Mouse (Mus musculus) hindbrain, embryonic 14.5 days (tissue): Measurements from ENCODE around the gene Luc7l3. TPM values are rescaled to one million over a fixed set of nuclear protein-coding genes. Genes with fewer than 3 reads are reported as not detected.

Experiments
- ATAC-seq: fragments of 200-750 bp; cut with Nextera tagmentation; 2 replicates; pipeline ENCODE4 v1.8.0; 2017; ENCODE audit warnings: moderate number of reproducible peaks, mild to moderate bottlenecking, moderate TSS enrichment, moderate library complexity; ENCODE audit not compliant: low FRiP score
- DNase-seq: peaks from one replicate; pipeline ENCODE4 v3.0.0-alpha.2; 2015; ENCODE audit warnings: low spot score
- H3K27ac ChIP-seq: fragments of 300-500 bp; sonication (generic); 2 replicates; pipeline ENCODE4 v1.5.1; 2014; ENCODE audit warnings: mild to moderate bottlenecking, moderate library complexity
- H3K27me3 ChIP-seq: fragments of 300-500 bp; sonication (generic); 2 replicates; pipeline ENCODE4 v1.6.1; 2014; ENCODE audit warnings: mild to moderate bottlenecking, low read length, mixed read lengths; ENCODE audit not compliant: control insufficient read depth, insufficient read depth
- H3K36me3 ChIP-seq: fragments of 300-500 bp; sonication (generic); replicated peaks from 2 replicates; pipeline ENCODE4 v1.6.1; 2014; ENCODE audit not compliant: control insufficient read depth, insufficient read depth
- H3K4me1 ChIP-seq: fragments of 300-500 bp; sonication (generic); replicated peaks from 2 replicates; pipeline ENCODE4 v1.6.1; 2014; ENCODE audit warnings: antibody characterized with exemption, low read length, mixed read lengths; ENCODE audit not compliant: control insufficient read depth, insufficient read depth
- H3K4me2 ChIP-seq: fragments of 300-500 bp; sonication (generic); replicated peaks from 2 replicates; pipeline ENCODE4 v1.6.1; 2014; ENCODE audit warnings: mild to moderate bottlenecking, moderate library complexity
- H3K4me3 ChIP-seq: fragments of 300-500 bp; sonication (generic); replicated peaks from 2 replicates; pipeline ENCODE4 v1.5.1; 2014; ENCODE audit warnings: mild to moderate bottlenecking, low read length
- H3K9ac ChIP-seq: fragments of 300-500 bp; sonication (generic); 2 replicates; pipeline ENCODE4 v1.6.1; 2014
- H3K9me3 ChIP-seq: fragments of 300-500 bp; sonication (generic); 2 replicates; pipeline ENCODE4 v1.6.1; 2016; ENCODE audit warnings: low read length; ENCODE audit not compliant: control insufficient read depth
- WGBS: fragments of 180-500 bp; shearing (Covaris S2); extraction: QIAGEN DNeasy Blood & Tissue Kit; methylation state at CpG from one replicate; pipeline ENCODE4 v1.1.7; 2014; 5-methylcytosine and 5-hydroxymethylcytosine counted together
- polyA plus RNA-seq: library from polyadenylated mRNA; unstranded; fragments of >200 nt; fragmentation: Nextera tagmentation; extraction: Ambion mirVana; gene quantifications from 2 replicates; pipeline ENCODE4 v1.2.1, GENCODE M21; 2014

The Luc7l3 gene
- polyA plus RNA-seq, 1 experiment from 2014 or later: 105 TPM

DNA sequence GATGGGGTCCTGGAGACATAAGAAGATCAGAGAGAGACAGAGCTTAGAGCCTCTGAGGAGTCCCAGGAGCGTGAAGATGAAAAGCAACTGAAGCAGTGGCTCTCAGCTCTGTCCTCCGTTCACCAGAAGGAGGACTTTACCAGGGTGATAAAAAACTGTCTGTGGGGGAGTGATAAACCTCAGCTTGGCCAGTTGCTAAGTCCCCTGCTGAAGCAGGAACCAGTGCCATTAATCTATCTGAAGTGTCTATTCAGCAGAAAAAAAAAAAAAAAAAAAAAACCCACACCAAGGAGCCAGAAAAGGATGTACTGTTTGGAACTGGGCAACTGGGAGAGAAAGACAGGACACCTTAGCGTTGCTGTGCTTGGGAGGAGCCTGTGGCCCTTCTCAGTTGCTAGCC, 29.3 kb upstream of the Luc7l3 start:
- no peaks in the 10 kb centered on the region for H3K36me3 ChIP-seq
- WGBS: 33% methylated on average over 3 of the region's 3 CpGs
- H3K27me3 ChIP-seq: no peaks in the 10 kb centered on the region
- no peak overlapping the region for H3K9ac ChIP-seq
- ATAC-seq (no peak), DNase-seq (no peak)
- H3K9me3 ChIP-seq: no peaks in the 10 kb centered on the region
- H3K27ac ChIP-seq: no peak overlapping the region
- H3K4me2 ChIP-seq: no peak overlapping the region
- no peaks in the 10 kb centered on the region for H3K4me1 ChIP-seq
- H3K4me3 ChIP-seq: no peak overlapping the region

DNA sequence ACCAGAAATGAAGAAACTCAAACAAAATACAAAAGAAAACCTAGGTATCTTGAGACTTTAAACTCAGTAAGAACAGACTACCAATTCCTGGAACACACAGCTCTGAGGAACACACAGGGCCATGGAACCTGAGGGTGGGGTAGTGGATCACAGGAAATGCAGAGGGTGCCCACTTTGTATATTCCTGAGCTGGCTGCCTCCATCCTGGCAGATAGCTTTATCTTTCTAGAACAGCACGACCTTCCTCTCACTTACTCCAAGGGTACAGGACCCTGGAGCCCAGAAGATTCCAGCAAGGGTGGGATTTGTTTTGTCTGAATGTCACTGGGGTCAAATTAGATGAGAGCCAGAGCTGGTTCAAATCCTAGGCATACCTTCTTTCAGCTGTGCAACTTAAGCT, 28.5 kb upstream of the Luc7l3 start:
- no peak overlapping the region for H3K9ac ChIP-seq
- H3K27me3 ChIP-seq: no peaks in the 10 kb centered on the region
- H3K27ac ChIP-seq: no peak overlapping the region
- DNase-seq (no peak), ATAC-seq (no peak)
- no peaks in the 10 kb centered on the region for H3K4me1 ChIP-seq
- no peaks in the 10 kb centered on the region for H3K9me3 ChIP-seq
- H3K4me3 ChIP-seq: no peak overlapping the region
- no peak overlapping the region for H3K4me2 ChIP-seq
- 74% methylated on average over 1 of the region's 1 CpGs for WGBS
- no peaks in the 10 kb centered on the region for H3K36me3 ChIP-seq

DNA sequence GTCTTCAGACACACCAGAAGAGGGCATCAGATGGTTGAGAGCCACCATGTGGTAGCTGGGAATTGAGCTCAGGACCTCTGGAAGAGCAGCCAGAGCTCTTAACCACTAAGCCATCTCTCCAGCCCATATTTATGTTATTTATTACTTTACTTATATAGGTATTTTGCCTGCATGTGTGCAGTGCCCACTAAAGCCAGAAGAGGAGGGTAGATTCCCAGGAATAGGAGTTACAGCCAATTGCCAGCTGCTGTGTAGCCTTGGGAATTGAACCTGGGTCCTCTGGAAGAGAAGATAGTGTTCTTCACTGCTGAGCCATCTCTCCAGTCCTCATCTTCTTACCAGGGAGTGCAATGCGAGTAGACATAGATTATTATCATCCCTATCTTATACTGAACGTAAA, 28.1 kb upstream of the Luc7l3 start:
- no peak overlapping the region for H3K27ac ChIP-seq
- ATAC-seq (no peak), DNase-seq (no peak)
- H3K4me1 ChIP-seq: no peaks in the 10 kb centered on the region
- no peak overlapping the region for H3K9ac ChIP-seq
- H3K36me3 ChIP-seq: no peaks in the 10 kb centered on the region
- 89% methylated on average over 2 of the region's 2 CpGs for WGBS
- no peak overlapping the region for H3K4me2 ChIP-seq
- H3K27me3 ChIP-seq: no peaks in the 10 kb centered on the region
- H3K4me3 ChIP-seq: no peak overlapping the region
- no peaks in the 10 kb centered on the region for H3K9me3 ChIP-seq

DNA sequence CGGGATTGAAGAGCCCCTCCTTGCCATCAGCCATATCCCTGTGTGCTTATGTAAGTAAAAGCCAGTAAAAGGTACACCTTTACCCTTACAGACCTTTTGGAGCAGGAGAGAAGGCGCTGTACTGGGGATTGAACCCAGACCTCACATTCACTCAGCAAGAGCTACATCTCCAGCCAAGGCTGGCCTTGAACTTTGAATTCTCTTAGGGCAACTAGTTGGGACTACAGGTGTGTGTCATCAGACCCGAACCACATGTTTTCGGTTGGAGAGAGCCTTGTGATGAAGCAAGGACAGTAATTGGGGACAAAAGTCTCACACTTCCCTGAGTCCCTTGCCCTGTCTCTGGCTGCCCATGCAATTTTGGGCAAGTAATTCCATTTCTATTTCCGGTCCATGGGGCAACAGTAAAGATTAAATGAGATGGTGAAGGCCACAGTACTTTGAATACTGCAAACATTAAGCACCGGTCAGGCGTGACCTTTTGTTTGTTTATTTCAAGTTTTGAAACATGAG, 25.3 kb upstream of the Luc7l3 start:
- Histone ChIP-seq H3K27ac (no peak overlapping the region), H3K4me2 (no peak overlapping the region), H3K9me3 (no peaks in the 10 kb centered on the region), H3K4me3 (no peak overlapping the region), H3K9ac (no peak overlapping the region), H3K27me3 (no peaks in the 10 kb centered on the region), H3K4me1 (peaks cover 6% of the 10 kb centered on the region), H3K36me3 (no peaks in the 10 kb centered on the region)
- DNase-seq (no peak), ATAC-seq (no peak)
- 87% methylated on average over 7 of the region's 7 CpGs for WGBS

DNA sequence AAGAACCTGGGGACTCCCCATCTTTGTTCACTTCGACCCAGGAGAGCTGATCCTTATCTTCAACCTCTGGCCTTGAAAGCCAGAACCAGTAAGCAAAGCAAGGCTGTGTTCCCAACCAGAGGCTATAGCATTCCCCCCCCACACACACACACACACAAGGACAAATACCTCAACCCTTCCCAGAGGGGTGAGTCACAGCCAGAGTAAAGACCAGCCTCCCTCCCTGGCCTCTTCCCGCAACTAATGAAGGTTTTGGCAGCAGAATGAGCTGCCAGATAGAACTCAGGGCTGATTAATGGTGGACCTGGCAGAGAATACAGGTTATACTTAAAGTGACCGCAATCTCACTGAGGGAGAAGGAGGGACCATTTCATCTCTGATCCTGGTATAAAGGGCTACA, 24.8 kb upstream of the Luc7l3 start:
- H3K4me1 ChIP-seq: peaks cover 11% of the 10 kb centered on the region
- no peak overlapping the region for H3K9ac ChIP-seq
- no peak overlapping the region for H3K4me3 ChIP-seq
- no peak for DNase-seq
- no peaks in the 10 kb centered on the region for H3K9me3 ChIP-seq
- no peak for ATAC-seq
- H3K27me3 ChIP-seq: no peaks in the 10 kb centered on the region
- H3K27ac ChIP-seq: no peak overlapping the region
- no peaks in the 10 kb centered on the region for H3K36me3 ChIP-seq
- H3K4me2 ChIP-seq: no peak overlapping the region
- WGBS: 64% methylated on average over 3 of the region's 3 CpGs

DNA sequence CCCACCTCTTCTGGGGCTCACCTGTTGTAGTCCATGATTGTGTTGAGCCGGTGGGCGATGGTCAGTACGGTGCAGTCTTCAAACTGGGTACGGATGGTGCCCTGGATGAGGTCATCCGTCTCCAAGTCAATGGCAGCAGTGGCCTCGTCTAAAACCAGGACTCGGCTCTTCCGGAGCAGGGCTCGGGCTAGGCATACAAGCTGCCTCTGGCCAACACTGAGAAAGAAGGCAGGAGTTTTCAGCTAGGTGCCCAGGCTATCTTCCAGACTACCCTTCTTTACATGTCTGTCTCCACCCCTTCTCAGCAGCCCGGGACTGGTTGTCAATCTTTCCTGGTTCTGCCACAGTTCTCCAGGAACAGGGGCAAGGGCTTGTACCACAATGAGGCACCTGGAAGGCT, 24.1 kb upstream of the Luc7l3 start:
- H3K9ac ChIP-seq: no peak overlapping the region
- 81% methylated on average over 10 of the region's 10 CpGs for WGBS
- H3K4me2 ChIP-seq: no peak overlapping the region
- no peaks in the 10 kb centered on the region for H3K27me3 ChIP-seq
- ATAC-seq: no peak
- H3K4me1 ChIP-seq: peaks cover 12% of the 10 kb centered on the region
- H3K4me3 ChIP-seq: no peak overlapping the region
- H3K27ac ChIP-seq: no peak overlapping the region
- DNase-seq: no peak
- 0 out of 2 replicates have a peak, but pooled peaks cover 3% of the 10 kb centered on the region for H3K36me3 ChIP-seq
- no peaks in the 10 kb centered on the region for H3K9me3 ChIP-seq

DNA sequence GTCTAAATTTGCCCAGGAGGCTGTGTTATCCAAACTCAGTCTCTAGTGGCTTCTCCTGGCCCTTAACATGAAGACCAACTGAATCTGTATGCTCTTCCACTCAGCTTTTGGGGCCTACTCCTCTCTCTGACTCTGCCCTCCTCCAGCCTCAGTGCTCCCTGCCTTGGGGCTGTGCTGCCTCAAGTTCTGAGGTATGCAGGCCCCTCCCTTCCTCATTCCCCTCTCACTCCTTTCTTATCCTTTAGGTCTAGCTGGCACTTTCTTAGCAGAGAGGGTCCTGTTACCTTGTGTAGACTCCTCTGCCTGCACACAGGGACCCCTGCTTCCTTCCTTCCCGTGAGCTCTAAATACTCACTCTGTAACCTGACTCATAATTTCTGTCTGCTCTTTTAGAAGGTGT, 22.7 kb upstream of the Luc7l3 start:
- Histone ChIP-seq H3K27ac (no peak overlapping the region), H3K4me3 (no peak overlapping the region), H3K36me3 (peaks cover 9% of the 10 kb centered on the region), H3K4me1 (peaks cover 12% of the 10 kb centered on the region), H3K9me3 (no peaks in the 10 kb centered on the region), H3K9ac (no peak overlapping the region), H3K4me2 (no peak overlapping the region), H3K27me3 (no peaks in the 10 kb centered on the region)
- WGBS: 67% methylated on average over 1 of the region's 1 CpGs
- DNase-seq: no peak
- no peak for ATAC-seq

DNA sequence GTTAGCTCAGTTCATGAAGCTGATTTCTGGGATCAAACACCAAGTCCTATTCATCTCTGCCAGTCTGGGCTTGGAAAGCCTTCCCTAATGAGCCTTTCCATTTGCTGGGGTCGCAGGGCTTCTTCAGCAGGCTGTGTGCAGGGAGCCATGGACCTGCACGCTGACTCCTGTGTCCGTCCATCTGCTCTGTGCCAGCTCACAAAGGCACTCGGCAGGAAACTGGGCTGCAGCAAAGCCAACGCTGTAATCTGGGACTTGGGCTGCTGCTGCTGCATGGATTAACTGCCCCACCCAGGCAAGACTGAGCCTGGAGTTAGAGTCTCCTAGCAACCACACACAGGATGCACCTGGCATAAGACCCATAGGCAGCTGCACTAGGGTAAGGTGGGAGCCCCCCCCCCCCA, 22.2 kb upstream of the Luc7l3 start:
- H3K9ac ChIP-seq: no peak overlapping the region
- WGBS: 6% methylated on average over 5 of the region's 5 CpGs
- peaks cover 12% of the 10 kb centered on the region for H3K4me1 ChIP-seq
- H3K4me3 ChIP-seq: no peak overlapping the region
- H3K27ac ChIP-seq: no peak overlapping the region
- no peak overlapping the region for H3K4me2 ChIP-seq
- H3K9me3 ChIP-seq: no peaks in the 10 kb centered on the region
- no peak for DNase-seq
- peak; percentile 32; the same call in 1 of the 2 replicates for ATAC-seq
- no peaks in the 10 kb centered on the region for H3K27me3 ChIP-seq
- H3K36me3 ChIP-seq: peaks cover 14% of the 10 kb centered on the region

DNA sequence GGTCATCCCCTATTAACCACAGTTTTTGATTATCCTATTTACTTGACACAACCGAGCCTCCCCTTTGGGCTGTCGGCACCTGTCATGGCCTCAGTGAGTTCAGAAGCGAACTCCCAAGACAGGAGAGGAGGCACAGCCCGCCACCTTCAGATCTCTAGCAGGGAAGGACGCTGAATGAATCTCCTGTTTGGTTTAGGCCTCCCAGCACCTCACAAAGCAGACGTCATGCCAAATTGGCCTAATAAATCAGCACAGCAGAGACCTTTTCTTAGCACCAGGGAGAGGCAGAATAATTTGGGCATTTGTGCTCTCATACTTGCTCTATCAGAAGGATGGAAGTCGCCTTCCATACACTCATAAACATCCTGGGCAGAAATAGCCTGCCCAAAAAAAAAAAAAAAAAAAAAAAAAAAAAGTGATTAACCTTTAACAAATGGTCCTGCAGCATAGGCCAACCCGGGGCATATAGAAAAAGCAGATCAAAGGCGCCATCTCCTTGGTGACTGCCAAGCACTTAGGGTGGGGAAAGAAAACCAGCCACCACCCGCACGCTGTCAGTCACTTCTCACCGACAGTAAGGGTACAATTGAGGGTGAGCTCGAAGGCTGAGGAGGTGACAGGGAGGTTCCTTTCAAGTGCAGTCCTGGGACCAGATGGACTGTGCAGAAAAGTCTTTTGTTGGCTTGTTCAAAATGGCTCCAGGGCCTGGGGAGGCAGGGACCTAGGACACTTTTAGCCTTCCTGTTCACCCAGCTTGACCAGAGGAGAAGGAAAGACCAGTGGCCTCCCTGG, 20.5 kb upstream of the Luc7l3 start:
- ATAC-seq: no peak
- WGBS: 12% methylated on average over 13 of the region's 13 CpGs
- Histone ChIP-seq H3K4me2 (no peak overlapping the region), H3K4me1 (peaks cover 12% of the 10 kb centered on the region), H3K4me3 (no peak overlapping the region), H3K9ac (no peak overlapping the region), H3K36me3 (peaks cover 29% of the 10 kb centered on the region), H3K27ac (peak overlapping the region; percentile 22; the same call in 1 of the 2 replicates), H3K27me3 (no peaks in the 10 kb centered on the region), H3K9me3 (no peaks in the 10 kb centered on the region)
- no peak for DNase-seq
